Mouse (Mus musculus): ENCODE measurements around the gene Grin2b.

DNA sequence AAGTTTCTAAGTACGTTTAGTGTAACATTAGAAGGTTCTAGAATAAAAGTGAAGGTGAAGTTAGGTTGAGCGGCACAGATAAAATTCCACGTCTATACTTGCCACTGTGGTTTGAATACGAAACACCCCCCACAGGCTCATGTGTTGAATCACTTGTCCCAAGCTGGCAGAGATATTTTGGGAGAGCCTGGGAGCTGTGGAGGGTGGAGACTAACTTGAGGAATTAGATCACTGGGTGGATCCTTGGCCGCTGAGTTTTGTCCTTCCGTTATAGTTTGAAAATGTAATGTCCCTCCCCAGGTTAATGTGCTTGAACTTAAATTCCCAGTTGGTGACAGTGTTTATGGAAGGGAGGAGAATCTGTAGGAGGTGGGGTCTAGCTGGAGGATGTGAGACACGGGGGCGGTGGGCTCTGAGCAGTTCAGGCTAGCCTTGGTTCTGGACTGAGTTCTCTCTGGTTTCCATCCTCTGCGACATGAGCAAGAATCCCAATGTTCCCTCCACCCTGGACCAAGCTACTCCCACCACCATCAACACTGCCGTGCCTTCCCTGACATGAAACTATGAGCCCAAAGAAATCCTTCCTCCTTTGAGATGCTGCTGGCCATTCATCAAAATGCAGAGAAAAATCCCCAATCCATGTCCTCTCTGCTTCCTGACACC lies 375.8 kb downstream of the Grin2b start:
- no peak for TF ChIP-seq POLR2A (IDR thresholded peaks at IDR 0.05; ENCODE audit: low read depth, low read length)
- TF ChIP-seq CTCF (IDR thresholded peaks at IDR 0.05; ENCODE audit: borderline replicate concordance, insufficient read depth, low read length) = no peak
